Mouse (Mus musculus) heart, embryonic 14.5 days (tissue): ENCODE data around the gene 4930402F06Rik. TPM values are rescaled to one million over a fixed set of nuclear protein-coding genes. Genes with fewer than 3 reads are reported as not detected.

Experiments used
- polyA plus RNA-seq: library from polyadenylated mRNA; unstranded; fragments of >200 nt; fragmentation: Nextera tagmentation; extraction: Ambion mirVana; gene quantifications from 2 replicates; pipeline ENCODE4 v1.2.1, GENCODE M21; 2014

4930402F06Rik gene
- polyA plus RNA-seq, 1 experiment from 2014 or later: not detected

Other genes with a start within 250 kb of the 4930402F06Rik start
- gene Rab14, start 196.1 kb downstream of the 4930402F06Rik start, polyA plus RNA-seq: 251 and 262 TPM in 2 replicates
- 328 and 342 TPM in 2 replicates for gene Gsn, start 140.8 kb downstream of the 4930402F06Rik start, polyA plus RNA-seq
- 40.3 and 46.7 TPM in 2 replicates for gene Stom, start 60.2 kb downstream of the 4930402F06Rik start, polyA plus RNA-seq
- gene 4930568D16Rik, start 29.4 kb downstream of the 4930402F06Rik start, polyA plus RNA-seq: not detected in 2 replicates
- gene Ggta1, start 66.1 kb upstream of the 4930402F06Rik start, polyA plus RNA-seq: 37.9 and 39.4 TPM in 2 replicates
- gene Dab2ip, start 161.1 kb upstream of the 4930402F06Rik start, polyA plus RNA-seq: 46.6 and 49.8 TPM in 2 replicates